Mouse (Mus musculus) embryo, embryonic 10.5 days (tissue): Measurements from ENCODE around the gene 1700013G24Rik.
A peak's percentile ranks its signal among the peaks of the same experiment; 100 is the strongest.
"Not testable (repeated sequence)": the region's sequence is repeated elsewhere in the genome, so short reads cannot be mapped to it uniquely, and the experiment has no call there.

ENCODE experiments used
- DNase-seq: peaks from one replicate; pipeline ENCODE4 v3.0.0-alpha.2; 2015; ENCODE audit warnings: low spot score

Gene 1700013G24Rik

DNA sequence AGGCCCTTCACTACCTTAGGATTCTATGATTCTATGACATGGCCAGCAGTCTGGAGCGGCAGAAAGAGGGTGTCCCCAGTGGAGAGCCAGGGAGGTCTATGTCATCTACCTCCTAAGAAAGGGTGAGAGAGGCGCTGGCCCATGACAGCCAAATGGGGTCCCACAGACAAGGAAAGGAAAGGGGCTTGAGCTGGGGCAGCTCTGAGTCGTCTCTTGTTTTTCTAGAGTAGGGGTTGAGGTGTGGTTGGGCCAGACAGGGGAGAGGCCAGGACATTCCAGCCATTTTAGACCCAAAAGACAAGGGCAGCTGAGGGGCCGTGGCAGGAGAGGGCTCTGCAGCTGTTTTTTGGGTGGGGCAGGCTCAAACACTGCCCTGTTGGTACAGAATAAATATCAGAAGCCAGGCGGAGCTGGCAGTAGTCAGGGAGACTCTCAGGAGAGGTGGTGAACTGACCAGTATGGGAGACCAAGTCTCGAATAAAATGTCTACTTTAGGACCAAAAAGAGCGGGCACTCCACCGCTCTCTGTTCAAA, at the start of gene 1700013G24Rik:
1700013G24Rik (plus strand) TSS at position 51 of the 534 bp plus-strand sequence.
- DNase-seq = no peak

DNA sequence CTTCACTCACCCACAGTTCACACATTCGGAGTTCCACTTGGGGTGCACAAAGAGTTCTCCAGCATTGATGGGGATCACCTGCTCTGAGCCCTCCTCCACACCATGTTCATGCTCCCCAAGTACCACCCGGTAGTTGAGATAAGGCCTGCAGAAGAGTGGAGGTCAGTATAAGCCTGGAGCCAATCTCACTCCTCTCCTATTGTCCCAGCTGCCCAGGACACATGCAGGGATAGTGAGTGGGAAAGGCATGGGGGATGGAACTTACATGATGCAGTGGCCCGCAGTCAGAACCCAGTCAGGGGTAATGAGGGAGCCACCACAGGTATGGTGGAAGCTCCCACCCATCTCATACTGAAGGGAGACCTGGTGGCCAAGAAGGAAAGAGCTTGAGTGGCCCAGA, 47.5 kb upstream of the 1700013G24Rik start:
- DNase-seq = no peak

DNA sequence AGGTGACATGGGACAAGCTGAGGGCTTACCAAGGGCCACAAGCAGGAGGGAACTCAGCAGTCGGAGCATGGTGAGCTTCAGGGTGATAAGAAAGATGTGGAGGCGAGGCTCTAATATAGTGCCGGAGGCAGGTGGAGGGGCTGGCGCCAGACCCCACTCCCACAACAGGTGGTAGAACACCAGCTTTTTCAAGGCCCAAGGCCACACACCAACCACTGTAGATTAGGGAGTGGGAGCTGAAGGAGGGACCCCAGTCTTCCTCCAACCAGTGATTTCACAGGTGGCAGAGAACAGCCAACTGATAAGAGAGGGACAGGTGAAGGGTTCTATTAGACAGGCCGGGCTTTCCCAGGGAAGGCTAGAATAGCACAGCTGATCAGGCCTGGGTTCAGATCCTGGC, 43.4 kb upstream of the 1700013G24Rik start, which contains the start of gene Cela3a:
Cela3a (minus strand) TSS at position 101 of the 400 bp plus-strand sequence.
- no peak for DNase-seq

DNA sequence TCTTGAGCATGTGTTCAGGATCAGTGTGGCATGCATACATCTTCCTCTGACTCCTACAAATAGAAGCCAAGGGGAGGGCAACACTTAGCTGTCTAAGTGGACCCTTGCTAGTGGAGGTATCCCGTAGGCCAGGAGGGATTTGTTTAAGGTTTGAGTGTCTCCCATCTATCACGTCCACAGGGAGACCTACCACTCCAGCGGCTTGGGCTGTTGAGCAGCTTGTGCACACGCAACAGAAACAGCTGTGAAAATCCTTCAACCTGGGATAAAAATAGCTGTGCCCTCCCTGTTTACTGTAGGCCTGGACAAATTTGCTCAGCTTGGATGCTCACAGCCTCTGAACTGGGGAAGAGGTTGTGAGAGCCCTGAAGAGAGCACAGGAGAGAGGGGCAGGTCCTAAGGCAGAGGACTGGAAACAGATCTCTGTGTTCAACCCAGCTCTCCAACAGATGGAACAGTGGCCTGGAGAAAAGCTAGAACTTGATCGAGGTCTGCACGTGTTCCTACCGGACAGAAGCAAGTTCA, 40.8 kb upstream of the 1700013G24Rik start:
- DNase-seq = not testable (repeated sequence)

DNA sequence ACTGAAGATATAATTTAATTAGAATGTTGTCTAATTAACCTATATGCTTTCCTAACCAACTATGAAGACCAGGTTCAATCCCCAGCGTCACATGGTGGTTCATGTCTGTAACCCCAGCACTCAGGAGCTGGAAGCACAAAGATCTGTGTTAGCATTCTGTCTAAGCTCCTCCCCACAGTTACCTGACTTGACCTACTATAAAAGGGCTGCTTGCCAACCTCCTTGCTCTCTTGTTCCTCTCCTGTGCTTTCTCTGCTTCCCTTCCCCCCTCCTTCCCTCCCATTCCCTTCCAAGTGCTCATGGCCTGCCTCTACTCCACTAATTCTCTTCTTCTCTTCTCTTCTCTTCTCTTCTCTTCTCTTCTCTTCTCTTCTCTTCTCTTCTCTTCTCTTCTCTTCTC, 38.1 kb upstream of the 1700013G24Rik start:
- DNase-seq = no peak

DNA sequence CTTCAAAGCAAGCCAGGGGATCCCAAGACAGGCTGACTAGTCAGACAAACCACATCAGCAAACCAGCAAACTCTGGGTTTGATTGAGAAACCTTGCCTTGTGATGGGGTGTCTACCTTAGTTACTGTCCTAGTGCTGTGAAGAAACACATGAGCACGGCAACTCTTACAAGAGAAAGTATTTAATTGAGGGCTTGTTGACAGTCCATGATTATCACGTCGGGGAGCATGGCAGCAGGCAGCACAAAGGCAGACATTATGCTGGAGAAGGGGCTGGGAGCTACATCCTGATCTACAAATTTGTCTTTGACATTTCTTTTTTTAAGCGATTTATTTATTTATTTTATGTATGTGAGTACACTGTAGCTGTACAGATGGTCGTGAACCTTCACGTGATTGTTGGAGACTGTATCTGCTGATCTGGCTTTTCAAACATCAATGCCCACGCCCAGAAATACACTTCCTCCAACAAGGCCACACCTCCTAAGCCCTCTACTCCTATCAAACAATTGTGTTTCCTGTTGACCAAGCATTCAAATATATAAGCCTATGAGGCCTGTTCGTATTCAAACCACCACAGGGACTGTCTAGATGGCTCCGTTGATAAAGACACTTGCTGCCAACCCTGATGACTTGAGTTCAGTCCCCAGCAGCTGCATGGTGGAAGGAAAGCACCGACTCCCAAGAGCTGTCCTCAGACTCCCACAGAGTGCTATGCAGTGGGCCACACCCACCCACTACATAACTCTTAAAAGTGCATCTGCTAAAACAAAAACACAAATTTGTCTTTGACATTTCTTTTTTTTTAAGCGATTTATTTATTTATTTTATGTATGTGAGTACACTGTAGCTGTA, 35.1 kb upstream of the 1700013G24Rik start:
- DNase-seq = no peak

DNA sequence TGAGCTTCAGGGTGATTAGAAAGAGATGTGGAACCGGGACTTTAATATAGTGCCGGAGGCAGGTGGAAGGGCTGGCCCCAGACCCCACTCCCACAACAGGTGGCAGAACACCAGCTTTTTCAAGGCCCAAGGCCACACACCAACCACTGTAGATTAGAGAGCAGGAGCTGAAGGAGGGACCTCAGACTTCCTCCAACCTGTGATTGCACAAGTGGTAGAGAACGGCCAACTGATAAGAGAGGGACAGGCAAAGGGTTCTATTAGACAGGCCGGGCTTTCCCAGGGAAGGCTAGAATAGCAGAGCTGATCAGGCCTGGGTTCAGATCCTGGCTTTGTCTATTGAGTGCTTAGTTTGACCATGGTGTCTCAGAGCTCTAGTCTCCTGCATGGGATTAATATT, 22.6 kb upstream of the 1700013G24Rik start, which contains the start of gene Cela3b:
Cela3b (minus strand) TSS at position 39 of the 400 bp plus-strand sequence.
- no peak for DNase-seq

DNA sequence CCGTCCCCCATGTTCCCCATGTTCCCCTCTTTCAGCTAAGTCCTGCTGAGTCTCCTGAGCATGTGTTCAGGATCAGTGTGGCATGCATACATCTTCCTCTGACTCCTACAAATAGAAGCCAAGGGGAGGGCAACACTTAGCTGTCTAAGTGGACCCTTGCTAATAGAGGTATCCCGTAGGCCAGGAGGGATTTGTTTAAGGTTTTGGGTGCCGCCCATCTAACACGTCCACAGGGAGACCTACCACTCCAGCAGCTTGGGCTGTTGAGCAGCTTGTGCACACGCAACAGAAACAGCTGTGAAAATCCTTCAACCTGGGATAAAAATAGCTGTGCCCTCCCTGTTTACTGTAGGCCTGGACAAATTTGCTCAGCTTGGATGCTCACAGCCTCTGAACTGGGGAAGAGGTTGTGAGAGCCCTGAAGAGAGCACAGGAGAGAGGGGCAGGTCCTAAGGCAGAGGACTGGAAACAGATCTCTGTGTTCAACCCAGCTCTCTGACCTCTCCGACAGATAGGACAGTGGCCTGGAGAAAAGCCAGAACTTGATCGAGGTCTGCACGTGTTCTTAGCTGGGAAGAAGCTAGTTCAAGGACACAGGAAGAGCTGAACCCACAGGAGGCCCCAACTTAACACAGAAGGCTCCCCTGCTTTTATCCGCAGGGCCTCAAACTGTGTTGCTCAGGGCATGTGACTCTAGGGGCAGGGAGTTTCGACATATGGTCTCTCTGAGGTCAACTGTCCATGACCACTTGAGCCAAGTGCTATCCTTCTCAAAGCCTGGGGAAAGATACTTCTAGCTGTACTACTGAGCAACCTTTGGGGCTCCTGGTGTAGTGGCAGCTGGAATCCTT, 20.2 kb upstream of the 1700013G24Rik start:
- DNase-seq = not testable (repeated sequence)

DNA sequence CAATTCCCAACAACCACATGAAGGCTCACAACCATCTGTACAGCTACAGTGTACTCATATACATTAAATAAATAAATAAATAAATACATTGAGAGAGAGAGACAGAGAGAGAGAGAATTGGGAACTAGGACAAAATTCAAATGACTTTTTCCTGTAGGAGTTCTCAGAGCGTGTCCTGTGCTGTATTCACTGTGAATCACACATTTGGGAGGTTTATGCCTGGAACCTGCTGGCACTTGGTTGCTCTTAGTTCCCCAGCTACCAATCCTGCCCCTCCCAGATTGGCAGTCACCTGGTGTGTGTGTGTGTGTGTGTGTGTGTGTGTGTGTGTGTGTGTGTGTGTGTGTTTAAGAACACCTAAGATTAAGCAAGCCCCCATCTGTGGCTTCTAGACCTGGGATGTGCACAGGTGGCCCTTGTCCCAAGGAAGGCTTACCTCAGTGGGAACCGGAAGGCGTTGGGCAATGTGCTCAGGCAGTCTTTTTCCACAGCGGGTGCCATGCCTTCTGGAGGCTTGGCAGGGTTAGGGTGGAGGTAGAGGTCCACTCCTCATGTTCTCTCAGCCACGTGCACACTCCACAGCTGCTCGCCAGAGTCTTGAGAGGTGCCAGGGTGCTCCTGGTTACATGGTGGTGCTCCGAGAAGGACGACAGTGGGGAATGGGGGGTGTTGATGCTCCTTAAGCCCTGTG, 16.0 kb upstream of the 1700013G24Rik start:
- no peak for DNase-seq

DNA sequence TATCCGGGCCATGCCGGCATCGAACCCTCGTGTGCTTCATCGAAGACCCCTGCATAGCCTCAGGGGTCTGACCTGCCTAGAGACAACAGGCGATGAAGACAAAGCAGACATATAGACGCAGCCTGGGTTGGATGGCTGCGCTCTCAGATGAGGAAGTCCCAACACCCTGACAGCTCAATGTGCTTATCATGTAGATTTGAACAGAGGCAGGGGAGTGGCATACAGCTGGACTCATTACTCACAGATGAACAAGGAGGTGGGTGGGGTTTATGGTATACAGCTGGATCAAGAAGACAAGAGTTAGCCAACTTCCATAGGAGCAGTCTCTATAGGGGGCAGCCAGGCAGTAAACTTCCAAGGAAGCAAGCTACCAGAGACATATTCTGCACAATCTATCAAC, 14.2 kb upstream of the 1700013G24Rik start:
- DNase-seq = no peak

DNA sequence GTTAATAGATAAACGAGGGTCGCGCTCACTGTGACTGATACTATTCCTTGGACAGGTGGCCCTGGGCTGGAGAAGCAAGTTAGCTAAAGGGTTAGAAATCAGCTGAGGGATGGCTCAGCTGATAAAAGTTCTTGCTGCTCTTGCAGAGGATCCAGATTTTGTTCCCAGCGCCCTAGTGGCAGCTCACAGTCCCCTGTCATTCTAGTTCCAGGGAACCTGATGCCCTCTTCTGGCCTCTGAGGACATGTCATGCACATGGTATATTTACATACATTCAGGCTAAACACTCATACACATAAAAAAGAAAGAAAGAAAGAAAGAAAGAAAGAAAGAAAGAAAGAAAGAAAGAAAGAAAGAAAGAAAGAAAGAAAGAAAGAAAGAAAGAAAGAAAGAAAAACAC, 11.8 kb upstream of the 1700013G24Rik start:
- no peak for DNase-seq

DNA sequence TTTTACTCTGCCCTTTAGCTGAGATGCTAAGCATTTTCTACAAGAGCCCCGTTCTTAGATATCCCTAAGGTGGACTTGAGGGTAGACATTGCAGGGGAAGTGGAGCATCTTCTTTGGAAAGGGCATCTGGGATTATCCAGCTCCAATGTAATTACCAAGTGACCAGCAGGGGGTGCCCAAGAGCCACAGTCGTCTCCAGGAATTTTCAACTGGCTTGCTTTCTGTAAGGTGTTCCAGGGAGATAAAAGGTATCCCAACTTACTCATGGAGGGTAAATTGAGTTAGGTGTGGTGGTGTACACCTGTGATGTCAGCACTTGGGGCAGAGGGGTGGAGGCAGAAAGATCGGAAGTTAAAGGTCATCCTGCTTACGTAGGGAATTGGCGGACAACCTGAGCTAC, 9.5 kb upstream of the 1700013G24Rik start:
- peak; percentile 86 for DNase-seq

DNA sequence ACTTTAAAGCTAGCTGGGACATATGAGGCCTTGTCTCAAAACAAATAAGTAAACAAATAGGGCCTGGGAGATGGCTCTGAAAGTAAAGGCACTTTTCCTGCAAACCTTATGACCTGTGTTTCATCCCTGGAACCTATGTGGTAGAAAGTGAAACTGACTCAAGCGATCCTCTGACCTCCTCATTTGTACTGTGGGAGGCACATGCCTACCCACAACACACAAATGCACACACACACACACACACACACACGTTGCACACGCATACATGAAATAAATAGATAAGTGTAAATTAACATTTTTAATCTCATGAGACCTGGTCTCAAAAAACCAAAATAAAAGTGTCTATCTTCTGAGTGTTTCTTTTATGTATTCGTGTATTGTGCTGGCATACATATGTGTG, 7.2 kb upstream of the 1700013G24Rik start:
- DNase-seq = no peak

DNA sequence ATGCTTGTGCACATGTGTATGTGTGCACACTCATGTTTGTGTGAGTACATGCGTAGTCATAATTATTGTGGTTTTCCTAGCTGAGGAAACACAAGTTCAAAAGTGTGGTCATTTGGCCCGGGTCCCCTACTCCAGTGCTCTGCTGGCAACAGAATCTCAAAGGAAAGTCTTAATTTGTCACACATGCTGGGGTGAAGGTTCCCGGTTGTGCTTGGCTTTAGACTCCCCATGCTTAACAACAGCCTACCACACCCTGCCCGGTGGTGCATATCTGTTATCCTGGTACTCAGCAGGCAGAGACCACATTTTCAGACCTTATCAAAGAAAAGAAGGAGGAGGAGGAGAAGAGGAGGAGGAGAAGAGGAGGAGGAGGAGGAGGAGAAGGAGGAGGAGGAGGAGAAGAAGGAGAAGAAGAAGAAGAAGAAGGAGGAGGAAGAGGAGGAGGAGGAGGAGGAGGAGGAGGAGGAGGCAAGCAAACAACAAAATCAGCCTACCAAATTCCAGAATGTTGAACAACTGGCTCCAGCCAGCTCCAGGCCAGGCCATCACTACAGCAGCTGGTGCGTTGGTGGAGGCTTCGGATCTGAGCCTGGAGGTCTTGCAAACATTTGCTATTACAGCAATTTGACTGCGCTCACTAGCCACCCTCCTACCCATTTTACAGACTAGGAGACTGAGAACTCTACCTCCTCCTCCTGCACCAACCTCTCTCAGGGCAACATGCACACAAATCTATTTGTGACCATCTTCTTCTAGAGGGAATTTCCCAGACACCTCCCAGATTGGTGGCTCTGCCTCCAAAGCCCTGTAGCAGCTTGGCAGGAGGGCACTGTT, 5.5 kb upstream of the 1700013G24Rik start:
- no peak for DNase-seq

DNA sequence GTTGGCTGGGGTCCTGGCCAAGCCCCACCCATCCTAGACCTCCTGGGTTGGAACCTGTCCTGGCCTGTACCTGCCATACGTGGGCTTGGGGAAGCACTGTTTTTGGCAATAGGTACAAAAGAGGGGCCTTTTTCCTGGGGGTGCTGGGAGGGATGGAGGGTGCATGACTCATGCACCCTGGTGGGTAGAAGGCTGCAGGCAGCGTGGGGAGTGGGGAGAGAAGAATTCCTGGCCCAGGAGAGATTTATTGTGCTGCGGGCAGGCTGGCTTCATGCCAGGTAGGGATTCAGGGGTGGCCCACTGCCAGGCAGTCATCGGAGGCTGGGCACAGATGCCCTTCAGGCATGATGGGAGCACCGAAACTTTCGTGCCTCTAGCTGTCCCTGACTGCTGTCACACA, 4.9 kb upstream of the 1700013G24Rik start:
- DNase-seq = no peak

DNA sequence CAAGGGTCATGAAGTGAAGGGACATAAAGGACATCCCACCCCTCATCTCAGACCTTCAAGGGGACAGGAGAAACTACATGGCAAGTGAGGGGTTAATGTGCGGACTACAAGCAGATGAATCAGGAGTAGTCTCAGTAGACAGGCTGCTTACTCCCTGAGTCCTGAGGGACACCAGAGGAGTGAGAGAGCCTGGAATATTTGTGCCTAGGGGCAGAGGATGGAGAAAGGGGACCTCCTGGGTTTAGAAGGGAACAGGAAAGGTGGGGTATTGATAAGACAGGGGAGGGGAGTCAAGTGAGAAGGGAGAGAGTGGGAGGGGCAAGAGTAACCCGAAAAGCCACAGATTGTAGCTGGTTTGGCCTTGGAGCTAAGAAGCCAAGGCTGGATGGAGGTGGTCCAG, 4.4 kb upstream of the 1700013G24Rik start:
- no peak for DNase-seq

DNA sequence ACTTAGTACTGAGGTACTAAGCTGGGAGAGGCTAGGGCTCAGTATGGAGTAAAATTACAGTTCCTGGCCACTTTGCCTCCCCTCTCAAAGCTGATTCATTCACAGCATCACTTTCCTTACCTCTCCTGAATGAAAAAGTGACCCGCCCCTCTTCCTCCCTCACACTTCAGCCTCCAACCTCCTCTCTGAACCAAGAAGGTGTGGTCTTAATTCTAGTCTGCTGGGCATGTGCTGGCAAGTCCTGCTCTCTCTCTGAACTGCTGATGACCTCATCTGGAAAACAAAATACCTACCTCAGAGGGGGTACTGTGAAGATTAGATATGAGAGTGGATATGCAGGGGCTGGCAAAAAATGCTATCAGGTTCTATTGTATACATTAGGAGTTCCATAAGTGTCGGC, 4.0 kb upstream of the 1700013G24Rik start:
- DNase-seq = no peak

DNA sequence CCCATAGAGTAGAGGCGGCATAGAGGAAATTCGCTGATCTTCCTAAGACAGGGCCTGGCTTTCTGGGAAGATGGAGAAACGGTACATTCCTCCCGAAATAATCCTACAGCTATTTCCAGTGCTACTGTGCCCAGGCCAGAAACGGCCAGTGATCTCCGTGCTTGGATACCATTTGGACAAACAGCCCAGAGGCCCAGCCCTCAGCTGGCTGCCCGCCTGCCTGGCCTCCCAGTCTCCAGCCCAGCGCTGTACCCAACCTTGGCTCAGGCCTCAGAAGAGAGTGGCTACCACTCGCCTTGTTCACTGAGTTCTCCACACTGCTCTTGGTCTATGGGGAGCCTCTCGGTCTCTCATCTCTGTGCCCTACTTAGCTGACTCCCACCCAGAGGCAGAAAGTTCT, 3.4 kb upstream of the 1700013G24Rik start:
- no peak for DNase-seq

DNA sequence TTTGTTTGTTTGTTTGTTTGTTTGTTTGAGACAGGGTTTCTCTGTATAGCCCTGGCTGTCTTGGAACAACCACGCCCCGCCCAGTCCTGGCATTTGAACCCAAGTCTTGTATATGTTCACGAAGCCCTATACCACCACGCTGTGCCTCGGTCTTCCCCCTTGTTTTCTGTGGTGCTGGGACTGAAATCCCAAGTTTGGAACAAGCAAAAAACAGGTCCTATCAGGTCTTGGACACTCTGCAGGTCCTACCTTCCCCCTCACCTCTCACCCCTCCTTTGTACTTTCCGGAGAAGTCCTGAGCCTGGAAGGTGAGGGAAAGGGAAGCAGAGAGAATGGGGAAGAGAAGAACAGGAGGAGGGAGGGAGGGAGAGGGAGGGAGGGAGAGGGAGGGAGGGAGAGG, 894 bp upstream of the 1700013G24Rik start:
- no peak for DNase-seq

DNA sequence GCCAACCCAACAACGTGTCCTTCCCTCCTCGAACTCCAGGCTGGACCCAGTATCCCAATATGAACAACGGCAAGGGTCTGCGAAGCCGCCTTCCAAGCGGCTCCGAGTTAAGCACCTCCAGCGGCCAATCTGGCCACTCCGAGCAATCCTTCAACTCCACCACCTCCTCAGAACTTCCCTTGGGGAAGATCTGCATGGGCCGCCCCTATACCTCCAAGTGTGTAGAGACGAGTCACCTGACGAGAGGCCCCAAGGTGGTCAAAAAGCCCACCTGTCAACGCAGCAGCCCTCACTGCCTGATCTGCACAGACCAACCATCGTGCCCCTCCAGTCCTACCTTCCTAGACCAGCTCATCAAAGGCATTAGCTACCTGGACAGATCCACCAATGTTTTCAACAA, 1.5 kb downstream of the 1700013G24Rik start:
- DNase-seq = no peak

DNA sequence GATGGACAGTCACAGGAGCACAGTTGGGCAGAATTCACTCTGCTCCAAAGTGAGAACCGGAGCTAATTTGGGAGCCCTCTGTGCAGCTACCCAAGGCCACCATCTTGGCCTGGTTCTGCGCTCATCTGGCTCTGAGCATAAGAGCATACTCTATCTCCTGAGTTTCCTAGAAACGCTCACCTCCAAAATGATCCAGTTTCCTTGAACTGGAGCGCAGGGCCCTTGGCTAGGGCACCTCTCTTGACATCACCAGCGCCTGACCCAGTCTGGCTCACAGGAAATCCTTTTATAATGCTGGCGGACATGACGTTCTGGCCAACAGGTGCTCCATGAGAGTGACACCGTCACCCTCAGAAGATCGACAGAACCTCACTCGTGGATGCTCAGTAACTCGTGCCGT, 3.5 kb downstream of the 1700013G24Rik start:
- DNase-seq = no peak
